Mouse (Mus musculus): ENCODE measurements around the gene Gm21985. TPM values are rescaled to one million over a fixed set of nuclear protein-coding genes. Genes with fewer than 3 reads are reported as not detected.

Gm21985 gene
- not detected in 2 replicates for polyA plus RNA-seq (2015; fragmentation: Nextera tagmentation; extraction: Ambion mirVana)

GRCm38 (mm10) chr2:112266242-112266592 is at the start of gene Gm21985:
Gene Gm21985, plus strand, starts transcription at chr2:112266314.
- ATAC-seq (ENCODE audit: insufficient number of reproducible peaks, low FRiP score, low TSS enrichment, low read depth): no peak
- Histone ChIP-seq H3K27me3 (no peaks in the 10 kb centered on the region), H3K9me3 (no peaks in the 10 kb centered on the region), H3K4me1 (peaks cover 24% of the 10 kb centered on the region), H3K4me2 (peak within 1 kb of the TSS; percentile 74), H3K9ac (peak within 1 kb of the TSS; percentile 74), H3K4me3 (peak within 1 kb of the TSS; percentile 78), H3K27ac (peak within 1 kb of the TSS; percentile 87), H3K36me3 (0 out of 2 replicates have a peak, but pooled peaks cover 2% of the 10 kb centered on the region)
- WGBS: 2% methylated on average over 11 of the region's 11 CpGs

- no peak for ATAC-seq (ENCODE audit: insufficient number of reproducible peaks, low FRiP score, low TSS enrichment, low read depth)
- Histone ChIP-seq H3K4me3 (no peak overlapping the region), H3K27ac (no peak overlapping the region), H3K4me1 (no peaks in the 10 kb centered on the region), H3K9me3 (no peaks in the 10 kb centered on the region), H3K36me3 (no peaks in the 10 kb centered on the region), H3K27me3 (no peaks in the 10 kb centered on the region), H3K9ac (no peak overlapping the region), H3K4me2 (no peak overlapping the region)
- WGBS: 72% methylated on average over 6 of the region's 6 CpGs
Observed at GRCm38 (mm10) chr2:112217614-112218013, 48.5 kb upstream of the Gm21985 start.

GRCm38 (mm10) chr2:112220880-112221279 is 45.2 kb upstream of the Gm21985 start:
- no peaks in the 10 kb centered on the region for H3K9me3 ChIP-seq
- 83% methylated on average over 5 of the region's 5 CpGs for WGBS
- no peaks in the 10 kb centered on the region for H3K27me3 ChIP-seq
- H3K4me2 ChIP-seq: no peak overlapping the region
- H3K36me3 ChIP-seq: no peaks in the 10 kb centered on the region
- no peak overlapping the region for H3K4me3 ChIP-seq
- no peaks in the 10 kb centered on the region for H3K4me1 ChIP-seq
- ATAC-seq (ENCODE audit: insufficient number of reproducible peaks, low FRiP score, low TSS enrichment, low read depth): no peak
- no peak overlapping the region for H3K9ac ChIP-seq
- H3K27ac ChIP-seq: no peak overlapping the region

- H3K9me3 ChIP-seq: no peaks in the 10 kb centered on the region
- WGBS: 70% methylated on average over 5 of the region's 5 CpGs
Observed at GRCm38 (mm10) chr2:112222607-112223006, 43.5 kb upstream of the Gm21985 start.

GRCm38 (mm10) chr2:112224356-112224755 is 41.8 kb upstream of the Gm21985 start:
- ATAC-seq (ENCODE audit: insufficient number of reproducible peaks, low FRiP score, low TSS enrichment, low read depth): no peak
- no peak overlapping the region for H3K4me3 ChIP-seq
- H3K9ac ChIP-seq: no peak overlapping the region
- H3K27ac ChIP-seq: no peak overlapping the region
- 53% methylated on average over 4 of the region's 4 CpGs for WGBS
- no peaks in the 10 kb centered on the region for H3K27me3 ChIP-seq
- H3K36me3 ChIP-seq: no peaks in the 10 kb centered on the region
- H3K9me3 ChIP-seq: no peaks in the 10 kb centered on the region
- H3K4me2 ChIP-seq: no peak overlapping the region
- no peaks in the 10 kb centered on the region for H3K4me1 ChIP-seq

More at GRCm38 (mm10) chr2:112222607-112223006, 43.5 kb upstream of the Gm21985 start:
- Histone ChIP-seq H3K9ac (no peak overlapping the region), H3K36me3 (no peaks in the 10 kb centered on the region), H3K4me1 (no peaks in the 10 kb centered on the region), H3K27me3 (no peaks in the 10 kb centered on the region), H3K27ac (no peak overlapping the region), H3K4me3 (no peak overlapping the region), H3K4me2 (no peak overlapping the region)
- no peak for ATAC-seq (ENCODE audit: insufficient number of reproducible peaks, low FRiP score, low TSS enrichment, low read depth)

GRCm38 (mm10) chr2:112232623-112233022 is 33.5 kb upstream of the Gm21985 start:
- H3K4me3 ChIP-seq: no peak overlapping the region
- H3K9ac ChIP-seq: no peak overlapping the region
- no peaks in the 10 kb centered on the region for H3K36me3 ChIP-seq
- no peak overlapping the region for H3K4me2 ChIP-seq
- no peaks in the 10 kb centered on the region for H3K9me3 ChIP-seq
- H3K27ac ChIP-seq: no peak overlapping the region
- H3K4me1 ChIP-seq: no peaks in the 10 kb centered on the region
- WGBS: 93% methylated on average over 1 of the region's 1 CpGs
- no peak for ATAC-seq (ENCODE audit: insufficient number of reproducible peaks, low FRiP score, low TSS enrichment, low read depth)
- H3K27me3 ChIP-seq: no peaks in the 10 kb centered on the region

GRCm38 (mm10) chr2:112236620-112237019 is 29.5 kb upstream of the Gm21985 start:
- Histone ChIP-seq H3K9ac (no peak overlapping the region), H3K27ac (no peak overlapping the region), H3K4me3 (no peak overlapping the region), H3K4me2 (no peak overlapping the region), H3K4me1 (peaks cover 16% of the 10 kb centered on the region), H3K36me3 (no peaks in the 10 kb centered on the region), H3K9me3 (no peaks in the 10 kb centered on the region), H3K27me3 (no peaks in the 10 kb centered on the region)
- WGBS: 86% methylated on average over 2 of the region's 2 CpGs
- no peak for ATAC-seq (ENCODE audit: insufficient number of reproducible peaks, low FRiP score, low TSS enrichment, low read depth)

GRCm38 (mm10) chr2:112238006-112238405 is 28.1 kb upstream of the Gm21985 start:
- H3K4me3 ChIP-seq: no peak overlapping the region
- no peak overlapping the region for H3K4me2 ChIP-seq
- no peak overlapping the region for H3K27ac ChIP-seq
- WGBS: 6% methylated on average over 4 of the region's 4 CpGs
- no peak overlapping the region for H3K9ac ChIP-seq
- ATAC-seq (ENCODE audit: insufficient number of reproducible peaks, low FRiP score, low TSS enrichment, low read depth): no peak
- no peaks in the 10 kb centered on the region for H3K27me3 ChIP-seq
- peaks cover 16% of the 10 kb centered on the region for H3K4me1 ChIP-seq
- H3K36me3 ChIP-seq: no peaks in the 10 kb centered on the region
- H3K9me3 ChIP-seq: no peaks in the 10 kb centered on the region

- peak within 1 kb of the TSS; percentile 85 for H3K4me3 ChIP-seq
- peak; percentile 82 for ATAC-seq (ENCODE audit: insufficient number of reproducible peaks, low FRiP score, low TSS enrichment, low read depth)
- peak within 1 kb of the TSS; percentile 66 for H3K9ac ChIP-seq
- WGBS: under 1% methylated on average over 70 of the region's 94 CpGs
- peaks cover 6% of the 10 kb centered on the region; the same call in 1 of the 2 replicates for H3K36me3 ChIP-seq
- peaks cover 16% of the 10 kb centered on the region for H3K4me1 ChIP-seq
- peak within 1 kb of the TSS; percentile 93 for H3K4me2 ChIP-seq
- no peaks in the 10 kb centered on the region for H3K9me3 ChIP-seq
- no peaks in the 10 kb centered on the region for H3K27me3 ChIP-seq
- peak within 1 kb of the TSS; percentile 94 for H3K27ac ChIP-seq
Observed at GRCm38 (mm10) chr2:112239212-112239934, 26.7 kb upstream of the Gm21985 start, which contains the start of gene Lpcat4. Gene Lpcat4, plus strand, starts transcription at chr2:112239468.

GRCm38 (mm10) chr2:112239935-112240721 is 26.0 kb upstream of the Gm21985 start:
- Histone ChIP-seq H3K36me3 (peaks cover 11% of the 10 kb centered on the region; the same call in 1 of the 2 replicates), H3K9me3 (no peaks in the 10 kb centered on the region), H3K4me1 (peaks cover 16% of the 10 kb centered on the region), H3K4me3 (peak overlapping the region; percentile 85), H3K9ac (peak overlapping the region; percentile 66), H3K4me2 (peak overlapping the region; percentile 93), H3K27ac (peak overlapping the region; percentile 94), H3K27me3 (no peaks in the 10 kb centered on the region)
- ATAC-seq (ENCODE audit: insufficient number of reproducible peaks, low FRiP score, low TSS enrichment, low read depth): 0 out of 2 replicates have a peak, but pooled peaks have one; percentile 27
- under 1% methylated on average over 28 of the region's 28 CpGs for WGBS

GRCm38 (mm10) chr2:112241787-112242186 is 24.3 kb upstream of the Gm21985 start:
- peaks cover 11% of the 10 kb centered on the region; the same call in 1 of the 2 replicates for H3K36me3 ChIP-seq
- peaks cover 18% of the 10 kb centered on the region for H3K4me1 ChIP-seq
- H3K4me2 ChIP-seq: no peak overlapping the region
- 73% methylated on average over 14 of the region's 14 CpGs for WGBS
- no peak for ATAC-seq (ENCODE audit: insufficient number of reproducible peaks, low FRiP score, low TSS enrichment, low read depth)
- H3K27ac ChIP-seq: no peak overlapping the region
- no peaks in the 10 kb centered on the region for H3K27me3 ChIP-seq
- H3K9ac ChIP-seq: no peak overlapping the region
- H3K4me3 ChIP-seq: no peak overlapping the region
- no peaks in the 10 kb centered on the region for H3K9me3 ChIP-seq

GRCm38 (mm10) chr2:112245307-112245706 is 20.8 kb upstream of the Gm21985 start:
- H3K9ac ChIP-seq: no peak overlapping the region
- no peak overlapping the region for H3K27ac ChIP-seq
- H3K9me3 ChIP-seq: no peaks in the 10 kb centered on the region
- no peaks in the 10 kb centered on the region for H3K27me3 ChIP-seq
- peaks cover 14% of the 10 kb centered on the region; the same call in 1 of the 2 replicates for H3K36me3 ChIP-seq
- no peak overlapping the region for H3K4me2 ChIP-seq
- 77% methylated on average over 5 of the region's 5 CpGs for WGBS
- no peak overlapping the region for H3K4me3 ChIP-seq
- H3K4me1 ChIP-seq: peaks cover 13% of the 10 kb centered on the region
- no peak for ATAC-seq (ENCODE audit: insufficient number of reproducible peaks, low FRiP score, low TSS enrichment, low read depth)

Data from limb, embryonic 15.5 days (tissue).